Mouse (Mus musculus): ENCODE results near the gene Arpc1a.
A peak's percentile ranks its signal among the peaks of the same experiment; 100 is the strongest.
"Not testable (repeated sequence)": the region's sequence is repeated elsewhere in the genome, so short reads cannot be mapped to it uniquely, and the experiment has no call there.

The Arpc1a gene

GRCm38 (mm10) chr5:145083632-145084451, at the start of gene Arpc1a, which contains the start of gene Kpna7:
Gene Arpc1a, plus strand, starts transcription at chr5:145083830.
Gene Kpna7, minus strand, starts transcription at chr5:145084030.
- peak; percentile 98 for DNase-seq (ENCODE audit: low spot score)

GRCm38 (mm10) chr5:145041628-145042027, 42.0 kb upstream of the Arpc1a start:
- no peak for DNase-seq (ENCODE audit: low spot score)

GRCm38 (mm10) chr5:145042690-145043089, 40.9 kb upstream of the Arpc1a start, which contains the start of gene 1700018F24Rik:
Gene 1700018F24Rik, plus strand, starts transcription at chr5:145042990.
- not testable (repeated sequence) for DNase-seq (ENCODE audit: low spot score)

- DNase-seq (ENCODE audit: low spot score) = not testable (repeated sequence)
Measured at GRCm38 (mm10) chr5:145054187-145054586, 29.4 kb upstream of the Arpc1a start.

GRCm38 (mm10) chr5:145057907-145058306, 25.7 kb upstream of the Arpc1a start:
- no peak for DNase-seq (ENCODE audit: low spot score)

- no peak for DNase-seq (ENCODE audit: low spot score)
Measured at GRCm38 (mm10) chr5:145058722-145059121, 24.9 kb upstream of the Arpc1a start.

GRCm38 (mm10) chr5:145059524-145059923, 24.1 kb upstream of the Arpc1a start:
- DNase-seq (ENCODE audit: low spot score) = no peak

- DNase-seq (ENCODE audit: low spot score) = no peak
Measured at GRCm38 (mm10) chr5:145064765-145065340, 18.8 kb upstream of the Arpc1a start.

- no peak for DNase-seq (ENCODE audit: low spot score)
Measured at GRCm38 (mm10) chr5:145068863-145069262, 14.8 kb upstream of the Arpc1a start.

- DNase-seq (ENCODE audit: low spot score) = peak; percentile 80
Measured at GRCm38 (mm10) chr5:145069707-145070106, 13.9 kb upstream of the Arpc1a start.

- no peak for DNase-seq (ENCODE audit: low spot score)
Measured at GRCm38 (mm10) chr5:145071342-145071741, 12.3 kb upstream of the Arpc1a start.

- DNase-seq (ENCODE audit: low spot score) = no peak
Measured at GRCm38 (mm10) chr5:145075081-145075480, 8.5 kb upstream of the Arpc1a start.

- no peak for DNase-seq (ENCODE audit: low spot score)
Measured at GRCm38 (mm10) chr5:145081866-145082613, 1.6 kb upstream of the Arpc1a start.

GRCm38 (mm10) chr5:145083201-145083600, 429 bp upstream of the Arpc1a start:
- DNase-seq (ENCODE audit: low spot score) = not testable (repeated sequence)

GRCm38 (mm10) chr5:145084822-145085221, 1.2 kb downstream of the Arpc1a start:
- peak; percentile 21 for DNase-seq (ENCODE audit: low spot score)

GRCm38 (mm10) chr5:145088186-145088585, 4.6 kb downstream of the Arpc1a start:
- DNase-seq (ENCODE audit: low spot score) = no peak

- no peak for DNase-seq (ENCODE audit: low spot score)
Measured at GRCm38 (mm10) chr5:145089878-145090277, 6.2 kb downstream of the Arpc1a start.

GRCm38 (mm10) chr5:145096195-145096594, 12.6 kb downstream of the Arpc1a start:
- no peak for DNase-seq (ENCODE audit: low spot score)

GRCm38 (mm10) chr5:145098340-145098821, 14.8 kb downstream of the Arpc1a start:
- no peak for DNase-seq (ENCODE audit: low spot score)

GRCm38 (mm10) chr5:145100960-145101359, 17.3 kb downstream of the Arpc1a start:
- no peak for DNase-seq (ENCODE audit: low spot score)

- not testable (repeated sequence) for DNase-seq (ENCODE audit: low spot score)
Measured at GRCm38 (mm10) chr5:145101451-145101850, 17.8 kb downstream of the Arpc1a start.

GRCm38 (mm10) chr5:145102706-145103105, 19.1 kb downstream of the Arpc1a start:
- DNase-seq (ENCODE audit: low spot score) = no peak
